Mouse (Mus musculus) heart, embryonic 14.5 days (tissue): ENCODE measurements around the gene S1pr3. TPM values are rescaled to one million over a fixed set of nuclear protein-coding genes. Genes with fewer than 3 reads are reported as not detected.

Experiments used
- ATAC-seq: fragments of 200-750 bp; cut with Nextera tagmentation; 2 replicates; pipeline ENCODE4 v1.8.0; 2017; ENCODE audit warnings: low read depth, moderate TSS enrichment; ENCODE audit not compliant: insufficient number of reproducible peaks, insufficient read depth, low FRiP score
- H3K27ac ChIP-seq, 2 experiments: fragments of 200-500 bp in 1 of 2; fragments of 300-500 bp in 1 of 2; sonication (generic) in 1 of 2; replicated peaks in 1 of 2; 2 replicates each; pipeline ENCODE4 v1.5.1; 2012 to 2014; ENCODE audit warnings: low read depth in 2 of 2, low read length in 2 of 2, control low read depth in 1 of 2, mild to moderate bottlenecking in 1 of 2, mixed read lengths in 1 of 2; ENCODE audit not compliant: control insufficient read depth in 1 of 2, insufficient read depth in 1 of 2
- H3K27me3 ChIP-seq: fragments of 300-500 bp; sonication (generic); 2 replicates; pipeline ENCODE4 v1.6.1; 2014; ENCODE audit warnings: mild to moderate bottlenecking, low read length, control low read depth; ENCODE audit not compliant: control insufficient read depth, insufficient read depth
- H3K36me3 ChIP-seq: fragments of 300-500 bp; sonication (generic); 2 replicates; pipeline ENCODE4 v1.6.1; 2014; ENCODE audit warnings: mild to moderate bottlenecking, control low read depth, low read length, mixed read lengths; ENCODE audit not compliant: control insufficient read depth, insufficient read depth
- H3K4me1 ChIP-seq, 2 experiments: fragments of 200-500 bp in 1 of 2; fragments of 300-500 bp in 1 of 2; sonication (generic) in 1 of 2; 2 replicates each; pipeline ENCODE4 v1.6.1; 2012 to 2014; ENCODE audit warnings: low read length in 2 of 2, control low read depth in 1 of 2, mixed read lengths in 1 of 2; ENCODE audit not compliant: control insufficient read depth in 2 of 2, insufficient read depth in 2 of 2
- H3K4me2 ChIP-seq: fragments of 300-500 bp; sonication (generic); 2 replicates; pipeline ENCODE4 v1.6.1; 2014; ENCODE audit warnings: mild to moderate bottlenecking, low read length
- H3K4me3 ChIP-seq, 2 experiments: fragments of 200-500 bp in 1 of 2; fragments of 300-500 bp in 1 of 2; sonication (generic) in 1 of 2; 2 replicates each; pipeline ENCODE4 v1.5.1; 2012 to 2014; ENCODE audit warnings: low read length in 2 of 2, mild to moderate bottlenecking in 2 of 2, control low read depth in 1 of 2, low read depth in 1 of 2, moderate library complexity in 1 of 2; ENCODE audit not compliant: control insufficient read depth in 1 of 2, insufficient read depth in 1 of 2
- H3K9ac ChIP-seq: fragments of 300-500 bp; sonication (generic); 2 replicates; pipeline ENCODE4 v1.6.1; 2014; ENCODE audit warnings: mild to moderate bottlenecking, low read length
- H3K9me3 ChIP-seq: fragments of 300-500 bp; sonication (generic); 2 replicates; pipeline ENCODE4 v1.6.1; 2016; ENCODE audit warnings: low read length, control low read depth; ENCODE audit not compliant: control insufficient read depth
- WGBS: fragments of 180-500 bp; shearing (Covaris S2); extraction: QIAGEN DNeasy Blood & Tissue Kit; methylation state at CpG from one replicate; pipeline ENCODE4 v1.1.7; 2014; 5-methylcytosine and 5-hydroxymethylcytosine counted together
- polyA plus RNA-seq: library from polyadenylated mRNA; unstranded; fragments of >200 nt; fragmentation: Nextera tagmentation; extraction: Ambion mirVana; gene quantifications from 2 replicates; pipeline ENCODE4 v1.2.1, GENCODE M21; 2014

The S1pr3 gene
- polyA plus RNA-seq, 1 experiment from 2014 or later: 16.3 TPM

GRCm38 (mm10) chr13:51425662-51426443, 17.4 kb downstream of the S1pr3 start:
- Histone ChIP-seq H3K4me1 (peaks cover 2 to 4% of the 10 kb centered on the region in 2 experiments; a peak in 2 of 4 replicates), H3K36me3 (peaks cover 5% of the 10 kb centered on the region; the same call in 1 of the 2 replicates), H3K9ac (no peak overlapping the region), H3K27ac (no peak overlapping the region), H3K4me3 (no peak overlapping the region), H3K4me2 (no peak overlapping the region), H3K9me3 (no peaks in the 10 kb centered on the region), H3K27me3 (no peaks in the 10 kb centered on the region)
- 78% methylated on average over 4 of the region's 4 CpGs for WGBS
- ATAC-seq: no peak

- ATAC-seq: no peak
- Histone ChIP-seq H3K9ac (no peak overlapping the region), H3K36me3 (no peaks in the 10 kb centered on the region), H3K4me1 (peaks cover 0 to 4% of the 10 kb centered on the region in 2 experiments; a peak in 1 of 4 replicates), H3K4me2 (no peak overlapping the region), H3K27me3 (no peaks in the 10 kb centered on the region), H3K9me3 (no peaks in the 10 kb centered on the region), H3K27ac (no peak overlapping the region), H3K4me3 (no peak overlapping the region)
- WGBS: 62% methylated on average over 3 of the region's 3 CpGs
These were observed 24.9 kb downstream of the S1pr3 start for GRCm38 (mm10) chr13:51433371-51433770.

- Histone ChIP-seq H3K4me1 (peaks cover 0 to 4% of the 10 kb centered on the region in 2 experiments; a peak in 1 of 4 replicates), H3K4me3 (no peak overlapping the region), H3K36me3 (no peaks in the 10 kb centered on the region), H3K9me3 (no peaks in the 10 kb centered on the region), H3K27me3 (no peaks in the 10 kb centered on the region), H3K27ac (no peak overlapping the region), H3K9ac (no peak overlapping the region), H3K4me2 (no peak overlapping the region)
- 66% methylated on average over 2 of the region's 2 CpGs for WGBS
- no peak for ATAC-seq
These were observed 26.0 kb downstream of the S1pr3 start for GRCm38 (mm10) chr13:51434460-51434859.

- no peak for ATAC-seq
- Histone ChIP-seq H3K9me3 (no peaks in the 10 kb centered on the region), H3K9ac (no peak overlapping the region), H3K36me3 (no peaks in the 10 kb centered on the region), H3K27me3 (no peaks in the 10 kb centered on the region), H3K27ac (no peak overlapping the region), H3K4me3 (no peak overlapping the region), H3K4me2 (no peak overlapping the region), H3K4me1 (peaks cover 0 to 4% of the 10 kb centered on the region in 2 experiments; a peak in 1 of 4 replicates)
- 55% methylated on average over 2 of the region's 2 CpGs for WGBS
These were observed 26.7 kb downstream of the S1pr3 start for GRCm38 (mm10) chr13:51435146-51435545.

- no peak overlapping the region for H3K27ac ChIP-seq
- no peaks in the 10 kb centered on the region for H3K27me3 ChIP-seq
- no peak overlapping the region for H3K4me2 ChIP-seq
- no peaks in the 10 kb centered on the region for H3K9me3 ChIP-seq
- H3K36me3 ChIP-seq: no peaks in the 10 kb centered on the region
- no peak overlapping the region for H3K4me3 ChIP-seq
- peaks cover 0 to 4% of the 10 kb centered on the region in 2 experiments; a peak in 1 of 4 replicates for H3K4me1 ChIP-seq
- no peak overlapping the region for H3K9ac ChIP-seq
- no peak for ATAC-seq
- WGBS: 74% methylated on average over 14 of the region's 14 CpGs
These were observed 29.0 kb downstream of the S1pr3 start for GRCm38 (mm10) chr13:51437105-51438085.

- no peak overlapping the region for H3K9ac ChIP-seq
- no peaks in the 10 kb centered on the region for H3K4me1 ChIP-seq
- H3K36me3 ChIP-seq: no peaks in the 10 kb centered on the region
- 80% methylated on average over 8 of the region's 8 CpGs for WGBS
- H3K9me3 ChIP-seq: no peaks in the 10 kb centered on the region
- ATAC-seq: no peak
- H3K27ac ChIP-seq: no peak overlapping the region
- H3K4me3 ChIP-seq: no peak overlapping the region
- H3K27me3 ChIP-seq: no peaks in the 10 kb centered on the region
- no peak overlapping the region for H3K4me2 ChIP-seq
These were observed 34.5 kb downstream of the S1pr3 start for GRCm38 (mm10) chr13:51442922-51443321.

GRCm38 (mm10) chr13:51446550-51446949, 38.1 kb downstream of the S1pr3 start:
- Histone ChIP-seq H3K4me3 (no peak overlapping the region), H3K9me3 (no peaks in the 10 kb centered on the region), H3K27me3 (no peaks in the 10 kb centered on the region), H3K4me1 (no peaks in the 10 kb centered on the region), H3K9ac (no peak overlapping the region), H3K4me2 (no peak overlapping the region), H3K27ac (no peak overlapping the region), H3K36me3 (no peaks in the 10 kb centered on the region)
- no peak for ATAC-seq
- 57% methylated on average over 4 of the region's 4 CpGs for WGBS
